Mouse (Mus musculus) lung, postnatal 0 days (tissue): ENCODE data around the gene Hivep3. TPM values are rescaled to one million over a fixed set of nuclear protein-coding genes. Genes with fewer than 3 reads are reported as not detected.
A peak's percentile ranks its signal among the peaks of the same experiment; 100 is the strongest.

Source experiments
- ATAC-seq: fragments of 200-750 bp; cut with Nextera tagmentation; 2 replicates; pipeline ENCODE4 v1.8.0; 2017; ENCODE audit warnings: moderate library complexity
- DNase-seq: peaks from one replicate; pipeline ENCODE4 v3.0.0-alpha.2; 2016; ENCODE audit warnings: low spot score
- H3K27ac ChIP-seq: fragments of 300-500 bp; sonication (generic); 2 replicates; pipeline ENCODE4 v1.5.1; 2014; ENCODE audit warnings: antibody characterized with exemption, mild to moderate bottlenecking, low read length, mixed read lengths
- H3K27me3 ChIP-seq: fragments of 300-500 bp; sonication (generic); replicated peaks from 2 replicates; pipeline ENCODE4 v1.6.1; 2014; ENCODE audit warnings: low read length, mixed read lengths; ENCODE audit not compliant: insufficient read depth
- H3K36me3 ChIP-seq: fragments of 300-500 bp; sonication (generic); 2 replicates; pipeline ENCODE4 v1.6.1; 2014; ENCODE audit warnings: low read length, mixed read lengths; ENCODE audit not compliant: insufficient read depth
- H3K4me1 ChIP-seq: fragments of 300-500 bp; sonication (generic); 2 replicates; pipeline ENCODE4 v1.6.1; 2014; ENCODE audit warnings: antibody characterized with exemption, low read depth, low read length, mixed read lengths; ENCODE audit not compliant: insufficient read depth
- H3K4me2 ChIP-seq: fragments of 300-500 bp; sonication (generic); replicated peaks from 2 replicates; pipeline ENCODE4 v1.6.1; 2014; ENCODE audit warnings: low read depth, mild to moderate bottlenecking, low read length, moderate library complexity, mixed read lengths
- H3K4me3 ChIP-seq: fragments of 300-500 bp; sonication (generic); 2 replicates; pipeline ENCODE4 v1.5.1; 2014; ENCODE audit warnings: low read depth, low read length
- H3K9ac ChIP-seq: fragments of 300-500 bp; sonication (generic); replicated peaks from 2 replicates; pipeline ENCODE4 v1.6.1; 2014; ENCODE audit warnings: low read depth, mild to moderate bottlenecking
- H3K9me3 ChIP-seq: fragments of 300-500 bp; sonication (generic); 2 replicates; pipeline ENCODE4 v1.6.1; 2016; ENCODE audit warnings: low read length, mixed read lengths
- CTCF ChIP-seq: IDR thresholded peaks from 2 replicates; pipeline ENCODE4 v1.5.1; 2016; ENCODE audit warnings: antibody characterized with exemption, mild to moderate bottlenecking
- EP300 ChIP-seq: IDR thresholded peaks from 2 replicates; pipeline ENCODE4 v1.6.1; 2016; ENCODE audit warnings: antibody characterized with exemption, mild to moderate bottlenecking, control low read depth
- WGBS: fragments of 180-500 bp; shearing (Covaris S2); extraction: QIAGEN DNeasy Blood & Tissue Kit; methylation state at CpG from one replicate; pipeline ENCODE4 v1.1.7; 2014; 5-methylcytosine and 5-hydroxymethylcytosine counted together
- polyA plus RNA-seq: library from polyadenylated mRNA; unstranded; fragments of >200 nt; fragmentation: Nextera tagmentation; extraction: Ambion mirVana; gene quantifications from 2 replicates; pipeline ENCODE4 v1.2.1, GENCODE M21; 2015

The Hivep3 gene
- 30.7 and 37.6 TPM in 2 replicates for polyA plus RNA-seq

GRCm38 (mm10) chr4:119733184-119733880 is at the start of gene Hivep3:
Gene Hivep3, plus strand, starts transcription at chr4:119733784.
- peak within 1 kb of the TSS; percentile 72 for H3K27ac ChIP-seq
- H3K4me3 ChIP-seq, result peak within 1 kb of the TSS; percentile 82
- no peaks in the 10 kb centered on the region for H3K9me3 ChIP-seq
- ATAC-seq (peak; percentile 99), DNase-seq (peak; percentile 98)
- H3K9ac ChIP-seq, result peak within 1 kb of the TSS; percentile 51
- TF ChIP-seq CTCF (no peak), EP300 (no peak)
- H3K27me3 ChIP-seq, result no peaks in the 10 kb centered on the region
- WGBS, result 2% methylated on average over 26 of the region's 47 CpGs
- H3K4me2 ChIP-seq, result peak within 1 kb of the TSS; percentile 91
- no peaks in the 10 kb centered on the region for H3K36me3 ChIP-seq
- H3K4me1 ChIP-seq, result peaks cover 8% of the 10 kb centered on the region; the same call in 1 of the 2 replicates

- Histone ChIP-seq H3K9me3 (no peaks in the 10 kb centered on the region), H3K4me3 (no peak overlapping the region), H3K27me3 (no peaks in the 10 kb centered on the region), H3K4me1 (no peaks in the 10 kb centered on the region), H3K4me2 (no peak overlapping the region), H3K36me3 (no peaks in the 10 kb centered on the region), H3K27ac (no peak overlapping the region), H3K9ac (no peak overlapping the region)
- TF ChIP-seq EP300, result no peak
- no peak for TF ChIP-seq CTCF
- ATAC-seq (no peak), DNase-seq (no peak)
- 93% methylated on average over 2 of the region's 2 CpGs for WGBS
Observed at GRCm38 (mm10) chr4:119685746-119686145, 47.8 kb upstream of the Hivep3 start.

GRCm38 (mm10) chr4:119698339-119698738 is 35.2 kb upstream of the Hivep3 start:
- Histone ChIP-seq H3K4me1 (no peaks in the 10 kb centered on the region), H3K27ac (no peak overlapping the region), H3K9me3 (no peaks in the 10 kb centered on the region), H3K36me3 (no peaks in the 10 kb centered on the region), H3K27me3 (no peaks in the 10 kb centered on the region), H3K4me2 (no peak overlapping the region), H3K4me3 (no peak overlapping the region), H3K9ac (no peak overlapping the region)
- DNase-seq, result no peak
- TF ChIP-seq EP300 (no peak), CTCF (no peak)
- no peak for ATAC-seq
- WGBS, result 43% methylated on average over 2 of the region's 2 CpGs

- H3K4me3 ChIP-seq, result no peak overlapping the region
- no peak overlapping the region for H3K9ac ChIP-seq
- TF ChIP-seq CTCF (no peak), EP300 (no peak)
- no peak overlapping the region for H3K4me2 ChIP-seq
- no peaks in the 10 kb centered on the region for H3K27me3 ChIP-seq
- H3K27ac ChIP-seq, result no peak overlapping the region
- H3K9me3 ChIP-seq, result no peaks in the 10 kb centered on the region
- ATAC-seq, result 0 out of 2 replicates have a peak, but pooled peaks have one; percentile 40
- no peaks in the 10 kb centered on the region for H3K4me1 ChIP-seq
- 53% methylated on average over 11 of the region's 11 CpGs for WGBS
- peak; percentile 31 for DNase-seq
- no peaks in the 10 kb centered on the region for H3K36me3 ChIP-seq
Observed at GRCm38 (mm10) chr4:119701269-119701954, 32.2 kb upstream of the Hivep3 start.

- ATAC-seq (peak; percentile 26; the same call in 1 of the 2 replicates), DNase-seq (no peak)
- TF ChIP-seq CTCF (no peak), EP300 (no peak)
- no peak overlapping the region for H3K9ac ChIP-seq
- H3K36me3 ChIP-seq, result no peaks in the 10 kb centered on the region
- H3K27me3 ChIP-seq, result no peaks in the 10 kb centered on the region
- no peak overlapping the region for H3K27ac ChIP-seq
- 66% methylated on average over 8 of the region's 8 CpGs for whole genome bisulfite sequencing
- no peak overlapping the region for H3K4me2 ChIP-seq
- H3K4me3 ChIP-seq, result no peak overlapping the region
- H3K9me3 ChIP-seq, result no peaks in the 10 kb centered on the region
- no peaks in the 10 kb centered on the region for H3K4me1 ChIP-seq
Observed at GRCm38 (mm10) chr4:119703965-119704364, 29.6 kb upstream of the Hivep3 start.

GRCm38 (mm10) chr4:119707326-119707725 is 26.3 kb upstream of the Hivep3 start:
- ATAC-seq (no peak), DNase-seq (no peak)
- H3K27ac ChIP-seq, result no peak overlapping the region
- WGBS, result 66% methylated on average over 5 of the region's 5 CpGs
- no peaks in the 10 kb centered on the region for H3K9me3 ChIP-seq
- no peaks in the 10 kb centered on the region for H3K4me1 ChIP-seq
- no peak overlapping the region for H3K4me3 ChIP-seq
- no peaks in the 10 kb centered on the region for H3K36me3 ChIP-seq
- TF ChIP-seq EP300 (no peak), CTCF (no peak)
- H3K4me2 ChIP-seq, result no peak overlapping the region
- no peaks in the 10 kb centered on the region for H3K27me3 ChIP-seq
- no peak overlapping the region for H3K9ac ChIP-seq
